Mouse (Mus musculus) thymus, adult 18-20 months (tissue): ENCODE data around the gene Ypel1.

Experiments
- DNase-seq, 2 experiments: peaks; one replicate each; pipeline ENCODE4 v3.0.0; 2022; ENCODE audit warnings: mixed read lengths in 2 of 2

Gene Ypel1

DNA sequence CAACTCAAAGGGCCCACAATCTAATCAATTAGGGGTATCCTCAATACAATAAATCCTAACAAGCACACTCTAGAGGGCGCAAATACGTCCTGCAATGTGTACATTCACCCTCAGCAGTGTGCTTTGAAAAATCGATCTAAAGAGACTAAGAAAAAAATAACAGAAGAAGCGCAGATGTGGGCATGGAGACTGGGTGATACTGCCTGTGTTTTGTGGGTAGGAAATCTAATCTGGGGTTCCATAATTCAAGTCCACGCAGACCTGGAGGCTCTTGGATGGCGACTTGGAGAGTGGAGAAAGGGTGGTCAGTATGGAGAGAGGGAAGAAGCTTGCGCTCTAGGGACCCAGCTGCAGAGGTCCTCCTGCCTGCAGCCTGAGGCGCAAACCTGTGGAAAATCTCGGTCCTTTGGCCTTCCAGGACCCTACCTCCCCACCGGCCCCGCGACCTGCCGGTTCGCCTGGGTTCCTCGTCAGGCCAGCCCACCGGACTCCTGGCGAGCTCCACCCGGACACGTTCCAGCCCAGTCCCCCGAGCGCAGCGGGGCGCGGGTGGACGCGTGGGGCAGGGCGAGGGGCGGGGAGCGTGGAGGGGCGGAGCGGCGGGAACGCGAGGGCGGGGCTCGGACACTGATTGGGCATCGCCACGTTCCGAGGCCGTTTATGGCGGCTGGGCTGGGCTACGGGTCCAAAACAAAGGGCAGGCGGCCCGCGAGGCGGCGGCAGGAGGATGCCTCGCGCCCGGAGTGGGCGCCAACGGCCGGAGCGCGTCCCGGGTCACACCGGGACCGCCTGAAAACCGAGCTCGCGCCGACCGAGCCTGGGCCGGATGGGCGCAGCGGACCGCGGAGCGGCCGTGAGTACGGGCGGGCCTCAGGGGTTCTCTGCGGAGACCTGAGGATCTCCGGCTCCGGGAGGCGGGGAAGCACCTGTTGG, at the start of gene Ypel1:
Gene Ypel1, plus strand, starts transcription at position 186 of the 933 bp plus-strand sequence.
- DNase-seq: peak; percentile 63 to 65

DNA sequence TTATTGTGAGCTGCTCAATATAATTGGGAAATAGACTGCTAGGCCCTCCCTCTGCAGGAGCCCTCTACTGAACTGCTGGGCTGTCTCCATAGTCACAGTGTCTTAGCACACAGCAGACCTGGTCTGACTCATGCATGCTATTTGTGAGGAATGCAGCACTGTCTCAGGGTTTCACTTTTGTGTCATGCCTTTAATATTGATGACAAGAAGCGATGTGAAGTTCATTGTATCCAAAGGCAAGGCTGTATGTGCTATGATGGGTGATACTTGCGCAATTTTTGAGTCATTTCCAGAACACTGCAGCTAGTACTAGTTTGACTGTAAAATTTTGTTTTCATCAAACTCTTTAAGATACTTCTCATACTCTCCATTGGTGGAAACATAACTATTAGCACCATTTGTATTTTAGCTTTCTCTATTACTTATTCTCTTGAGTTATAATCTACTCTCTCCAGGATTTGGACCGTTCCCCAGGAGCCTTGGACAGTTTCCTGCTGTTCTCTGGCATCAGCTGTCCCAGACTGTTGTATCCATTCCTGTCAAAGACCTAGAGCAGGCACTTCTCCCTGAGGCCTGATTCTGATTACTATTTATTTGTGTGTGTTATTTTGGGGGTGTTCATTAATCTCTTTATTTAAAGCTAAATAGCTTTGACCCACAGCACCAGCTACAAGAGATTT, 44.9 kb upstream of the Ypel1 start:
- DNase-seq: no peak

DNA sequence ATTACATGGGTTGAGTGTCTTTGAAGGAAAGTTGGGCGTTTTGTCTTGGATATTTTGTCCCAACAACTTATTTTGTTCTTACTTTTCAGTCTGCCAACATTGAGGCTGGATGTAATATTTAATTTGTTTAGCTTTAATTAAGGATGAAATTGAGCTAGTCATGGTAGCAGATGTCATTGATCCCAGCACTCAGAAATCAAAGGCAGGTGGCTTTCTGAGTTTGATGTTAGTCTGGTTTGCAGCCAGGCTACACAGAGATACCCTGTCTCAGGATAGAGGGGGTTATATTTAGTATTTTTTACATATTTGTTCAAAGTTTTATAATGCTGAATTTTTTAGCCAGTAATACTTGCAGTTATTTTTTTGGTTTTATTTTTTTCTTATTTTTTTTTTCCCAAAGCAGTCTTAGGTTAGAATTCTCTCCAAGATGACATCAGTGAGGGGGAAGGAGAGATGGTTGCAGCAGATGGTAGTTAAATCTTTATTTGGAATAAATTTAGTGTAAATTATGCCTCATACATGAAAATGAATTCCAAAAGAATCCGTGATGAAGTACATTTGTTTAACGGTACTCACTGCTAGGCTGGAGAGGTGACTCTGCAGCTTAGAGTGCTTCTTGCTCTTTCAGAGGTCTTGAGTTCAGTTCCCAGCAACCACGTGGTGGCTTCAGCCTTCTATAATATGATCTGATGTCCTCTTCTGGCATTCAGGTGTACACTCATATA, 39.4 kb upstream of the Ypel1 start:
- DNase-seq: no peak

DNA sequence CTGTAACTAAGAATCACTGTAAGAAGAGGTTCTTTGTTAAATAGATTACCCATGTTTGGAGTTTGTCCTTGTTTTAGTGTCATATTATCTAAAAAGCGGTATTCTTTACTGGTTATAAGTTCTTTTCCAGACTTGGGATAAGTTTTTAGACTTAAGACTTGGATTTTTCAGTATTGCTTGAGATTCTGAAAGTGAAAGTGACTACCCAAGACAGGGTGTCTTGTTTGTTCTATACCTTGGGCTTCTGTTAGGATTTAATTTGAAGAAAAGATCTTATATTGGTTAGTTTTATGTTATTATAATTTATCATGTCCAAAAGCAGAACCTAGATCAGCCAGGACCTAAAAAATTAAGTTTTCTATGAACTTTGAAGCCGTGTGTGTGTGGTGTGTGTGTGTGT, 35.7 kb upstream of the Ypel1 start:
- DNase-seq: no peak

DNA sequence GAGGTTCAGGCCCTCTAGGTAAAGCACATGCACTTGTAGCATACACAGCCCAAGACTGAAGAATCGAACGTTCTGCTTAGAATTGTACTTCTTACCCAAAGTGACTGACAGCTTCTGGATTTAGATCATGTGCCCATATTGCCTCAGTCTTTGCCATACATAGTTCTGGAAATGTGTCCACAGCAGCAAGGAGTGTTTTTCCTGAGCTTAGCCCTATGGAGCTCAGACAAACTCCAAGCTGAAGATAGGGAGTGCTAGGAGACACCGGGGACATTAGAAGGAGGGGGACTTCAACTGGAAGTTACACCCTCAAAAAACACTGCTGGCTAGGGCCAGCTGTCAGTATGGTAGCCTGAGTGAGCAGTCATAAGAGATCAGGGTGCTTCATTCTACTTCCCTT, 28.8 kb upstream of the Ypel1 start:
- no peak for DNase-seq

DNA sequence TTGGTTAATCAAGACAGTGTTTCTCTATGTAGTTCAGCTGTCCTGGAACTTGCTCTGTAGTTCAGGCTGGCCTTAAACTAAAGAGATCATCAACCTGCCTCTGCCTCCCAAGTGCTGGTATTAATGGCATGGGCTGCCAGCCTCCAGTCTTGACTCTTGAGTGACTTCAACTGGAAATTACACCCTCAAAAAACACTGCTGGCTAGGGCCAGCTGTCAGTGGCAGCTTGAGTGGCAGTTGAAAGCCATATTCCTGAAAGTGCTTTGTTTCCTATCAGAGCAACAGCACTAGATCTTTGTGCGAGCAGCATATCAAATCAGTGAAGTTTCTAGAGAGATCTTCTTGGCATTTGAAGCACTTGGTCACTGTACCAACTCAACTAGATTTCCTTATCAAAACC, 28.1 kb upstream of the Ypel1 start:
- DNase-seq: no peak

DNA sequence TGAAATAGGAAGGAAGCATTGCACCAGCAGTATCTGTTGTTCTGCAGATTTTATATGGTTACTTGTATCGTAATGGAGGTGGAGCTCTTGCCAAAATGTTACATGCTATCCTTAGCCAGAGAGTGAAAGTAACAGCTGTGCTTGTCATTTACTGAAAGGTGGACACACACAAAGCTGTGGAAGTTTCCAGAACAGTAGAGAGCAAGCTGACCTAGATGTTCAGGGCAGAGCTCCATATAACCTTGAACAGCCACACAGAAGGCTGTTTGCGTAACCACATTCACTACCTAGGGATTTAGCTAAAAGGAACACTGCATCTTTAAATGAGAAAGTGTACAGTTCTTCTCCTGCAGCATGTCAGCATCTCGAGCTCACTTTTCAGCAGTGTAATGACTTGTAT, 25.2 kb upstream of the Ypel1 start:
- DNase-seq: no peak

DNA sequence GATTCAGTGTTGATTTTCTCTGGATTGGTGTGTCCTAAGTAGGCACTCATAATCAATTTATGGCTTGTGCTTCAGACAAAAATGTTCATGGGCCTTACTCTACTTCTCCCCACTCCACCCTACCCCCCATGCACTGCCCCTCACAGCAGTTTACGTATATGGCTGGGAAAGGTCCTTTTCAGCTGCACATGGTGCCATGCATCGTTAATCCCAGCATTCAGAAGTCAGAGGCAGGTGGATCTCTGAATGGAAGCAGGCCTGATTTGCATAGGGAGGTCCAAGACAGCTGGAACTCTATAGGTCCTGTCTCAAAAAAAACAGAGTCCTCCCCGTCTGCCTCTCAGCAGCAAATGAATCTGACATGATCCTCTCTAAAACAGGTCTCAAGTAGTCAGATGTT, 24.2 kb upstream of the Ypel1 start:
- DNase-seq: no peak

DNA sequence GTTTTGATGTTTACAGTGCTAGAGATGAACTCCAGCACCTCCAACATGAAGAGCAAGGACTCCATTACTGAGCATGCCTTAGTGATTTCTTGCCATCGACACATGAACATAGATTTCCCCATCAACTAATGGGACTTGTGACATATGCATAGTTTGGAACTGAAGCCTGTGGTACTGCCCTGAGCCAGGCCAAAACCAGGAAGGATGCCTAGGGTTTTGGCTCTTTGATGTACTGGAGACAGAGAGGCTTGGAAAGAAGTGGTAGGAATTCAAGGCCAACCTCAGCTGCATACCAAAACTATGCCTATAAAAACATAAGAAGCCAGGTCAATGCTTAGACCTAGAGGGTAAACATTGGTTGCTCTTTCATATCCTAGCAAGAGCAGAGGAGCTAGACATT, 19.6 kb upstream of the Ypel1 start:
- no peak for DNase-seq

DNA sequence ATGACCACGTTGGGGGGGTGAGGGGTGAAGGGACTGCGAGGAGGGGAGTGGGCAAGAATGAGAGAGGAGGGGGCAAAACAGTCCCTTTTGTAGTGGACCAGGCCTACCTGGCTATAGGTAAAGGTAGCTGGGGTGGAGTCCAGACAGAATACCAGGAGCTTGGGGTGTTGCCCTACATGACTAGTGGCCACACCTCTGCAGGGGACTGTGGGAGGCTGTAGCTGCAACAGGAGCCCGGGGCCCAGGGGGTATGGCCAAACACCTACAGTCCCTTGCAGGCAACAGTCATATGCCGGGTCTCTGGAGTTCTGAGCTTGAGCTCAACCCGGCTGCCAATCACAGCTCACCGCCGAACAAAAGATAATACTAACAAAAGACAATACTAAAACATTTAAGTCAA, 17.4 kb upstream of the Ypel1 start:
- DNase-seq: no peak

DNA sequence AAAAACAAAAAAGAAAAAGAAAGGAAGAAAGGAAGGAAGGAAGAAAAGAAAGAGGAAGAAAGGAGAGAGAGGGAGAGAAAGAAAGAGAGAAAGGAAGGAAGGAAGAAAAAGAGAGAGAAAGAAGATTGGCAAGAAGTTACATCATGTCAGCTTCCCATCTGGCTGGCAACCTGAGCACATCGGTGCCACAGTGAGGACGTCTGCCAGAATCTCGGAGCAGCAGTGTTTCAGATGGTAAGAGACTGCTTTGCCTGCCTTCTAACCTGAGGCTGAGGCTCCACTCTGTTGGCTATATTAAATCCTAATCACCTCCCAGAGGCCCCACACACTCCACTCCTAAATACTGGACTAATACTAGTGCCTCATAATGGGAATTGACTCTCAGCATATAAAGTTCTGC, 15.6 kb upstream of the Ypel1 start:
- DNase-seq: no peak

DNA sequence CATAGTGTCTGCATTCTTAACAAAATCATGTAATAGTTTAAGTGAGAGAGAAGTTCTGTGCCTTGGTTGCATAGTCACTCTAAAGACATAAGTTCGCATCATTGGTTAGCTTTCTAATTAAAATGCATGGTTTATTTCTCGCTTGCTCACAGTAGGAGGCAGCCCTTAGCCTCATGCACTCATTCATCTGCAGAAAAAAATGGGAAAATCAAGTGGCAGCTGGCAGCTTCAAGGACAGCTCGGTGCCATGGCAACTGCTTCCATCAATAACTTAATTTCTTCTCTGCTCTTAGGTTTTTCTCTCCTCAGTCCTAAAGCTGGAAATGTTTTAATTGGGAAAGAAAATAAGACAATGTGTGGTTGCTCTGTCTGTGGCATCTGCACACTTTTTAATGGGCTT, 13.9 kb upstream of the Ypel1 start:
- no peak for DNase-seq

DNA sequence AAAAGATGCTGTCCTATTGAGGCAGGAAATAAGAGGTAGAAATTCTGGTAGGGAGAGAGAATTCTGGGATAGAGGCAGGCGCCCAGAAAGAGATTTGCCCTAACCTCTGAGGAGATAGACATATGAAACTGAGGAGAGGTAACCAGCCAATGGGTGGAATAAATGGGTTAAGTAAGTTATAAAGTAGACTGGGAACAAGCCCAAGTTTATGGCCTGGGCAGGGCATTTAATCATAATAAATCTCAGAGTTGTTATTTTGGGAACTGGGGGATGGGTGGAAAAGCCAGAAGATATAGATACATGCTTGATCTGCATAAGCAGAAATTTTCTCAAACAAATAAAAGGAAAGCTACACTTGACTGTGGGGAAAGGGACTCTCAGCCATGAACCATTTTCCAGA, 7.2 kb upstream of the Ypel1 start:
- no peak for DNase-seq

DNA sequence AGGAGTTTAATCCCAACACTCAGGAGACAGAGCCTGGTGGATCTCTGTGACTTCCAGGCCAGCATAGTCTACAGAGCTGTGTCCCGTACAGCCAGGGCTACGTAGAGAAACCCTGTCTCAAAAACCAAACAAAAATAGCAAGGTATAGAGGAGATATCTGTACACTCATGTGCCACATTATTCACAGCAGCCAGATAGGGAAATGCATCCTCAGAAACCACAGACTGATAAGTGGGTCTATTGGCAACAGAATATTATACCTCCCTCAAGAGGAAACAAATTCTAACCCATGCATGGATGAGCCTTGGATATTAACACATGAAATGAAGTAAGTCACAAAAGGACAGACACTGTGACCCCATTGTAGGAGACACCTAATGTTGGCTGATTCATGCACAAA, 1.9 kb upstream of the Ypel1 start:
- DNase-seq: no peak

DNA sequence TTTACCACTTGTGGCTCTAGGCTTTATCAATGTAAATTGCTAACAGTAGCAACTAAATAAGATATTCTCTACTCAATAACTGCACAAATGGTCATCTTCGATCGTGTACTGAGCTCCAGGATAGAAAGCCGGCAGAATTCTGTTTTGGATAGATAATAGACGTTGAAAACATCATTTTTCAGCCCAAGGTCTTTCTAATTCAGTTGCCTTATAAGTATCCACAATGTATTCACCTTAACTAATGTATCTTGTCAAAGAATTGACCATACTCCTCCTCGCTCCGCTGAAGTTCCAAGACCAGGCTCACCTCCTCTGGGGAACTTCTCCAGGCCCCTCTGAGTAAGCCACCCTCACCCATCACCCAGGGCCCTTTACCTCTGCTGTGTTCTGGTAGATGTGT, 1.2 kb downstream of the Ypel1 start:
- DNase-seq: no peak

DNA sequence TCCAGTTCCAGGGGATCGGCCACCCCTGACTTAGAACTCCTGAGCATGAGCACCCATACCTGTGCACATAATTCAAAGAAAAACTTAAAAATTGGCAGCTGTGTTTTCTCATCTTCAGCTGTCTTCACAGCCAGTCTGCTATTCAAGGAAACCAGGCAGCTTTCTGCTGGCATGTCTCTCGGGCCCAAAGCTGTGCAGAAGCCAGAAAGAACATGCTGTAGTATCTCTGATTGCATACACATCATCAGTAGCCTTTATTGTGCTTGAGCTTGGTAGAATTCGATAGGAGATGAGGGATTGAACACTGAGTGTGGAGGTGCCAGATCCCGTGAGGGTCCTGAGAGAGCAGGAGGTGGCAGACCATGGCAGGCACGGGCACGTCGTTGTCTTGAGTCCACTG, 3.5 kb downstream of the Ypel1 start:
- no peak for DNase-seq

DNA sequence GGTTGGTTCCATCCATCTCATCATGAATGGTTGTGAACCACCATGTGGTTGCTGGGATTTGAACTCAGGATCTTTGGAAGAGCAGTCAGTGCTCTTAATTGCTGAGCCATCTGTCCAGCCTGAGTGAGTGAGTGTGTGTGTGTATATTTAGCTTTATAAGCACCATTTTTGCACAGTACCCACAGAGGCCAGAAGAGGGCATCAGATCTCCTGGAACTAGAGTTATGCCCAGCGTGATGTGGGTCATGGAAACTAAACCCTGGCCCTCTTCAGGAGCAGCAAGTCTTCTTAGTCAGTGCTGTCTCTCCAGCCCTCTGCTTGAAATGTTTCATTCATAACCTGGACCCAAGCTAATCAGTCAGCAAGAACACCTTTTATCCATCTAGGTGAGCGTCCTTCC, 6.8 kb downstream of the Ypel1 start:
- no peak for DNase-seq

DNA sequence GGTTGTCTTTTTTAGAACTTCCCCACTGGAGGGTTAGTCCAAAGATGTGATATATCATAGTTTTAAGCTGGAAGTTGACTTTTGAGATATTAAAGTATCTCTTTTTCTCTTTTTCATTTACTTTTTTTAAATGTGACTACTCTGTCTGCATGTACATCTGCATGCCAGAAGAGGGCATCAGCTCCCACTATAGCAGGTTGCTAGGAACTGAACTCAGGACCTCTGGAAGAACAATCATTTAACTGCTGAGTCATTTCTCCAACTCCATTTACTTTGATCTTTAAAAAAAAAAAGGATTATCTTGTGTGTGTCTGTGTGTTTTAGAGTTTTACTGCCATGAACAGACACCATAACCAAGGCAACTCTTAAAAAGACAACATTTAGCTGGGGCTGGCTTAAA, 7.4 kb downstream of the Ypel1 start:
- DNase-seq: no peak

DNA sequence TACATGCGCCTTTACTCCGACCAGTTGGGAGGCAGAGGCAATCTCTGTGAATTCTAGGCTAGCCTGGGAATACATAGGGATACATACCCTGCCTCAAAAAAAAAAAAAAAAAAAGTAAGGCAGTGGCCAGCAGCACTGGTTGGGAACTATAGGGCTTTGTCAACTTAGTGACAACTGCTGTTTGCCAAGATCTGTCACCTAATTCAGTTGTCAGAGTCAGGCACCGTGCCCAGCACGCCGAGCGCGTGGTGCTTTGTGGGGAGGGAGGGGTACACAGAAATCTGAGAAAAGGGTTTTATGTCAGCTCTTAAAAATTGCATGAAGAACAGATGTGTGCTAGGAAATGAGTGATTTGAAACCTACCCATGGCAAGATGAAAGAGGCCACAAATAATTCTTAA, 8.6 kb downstream of the Ypel1 start:
- no peak for DNase-seq

DNA sequence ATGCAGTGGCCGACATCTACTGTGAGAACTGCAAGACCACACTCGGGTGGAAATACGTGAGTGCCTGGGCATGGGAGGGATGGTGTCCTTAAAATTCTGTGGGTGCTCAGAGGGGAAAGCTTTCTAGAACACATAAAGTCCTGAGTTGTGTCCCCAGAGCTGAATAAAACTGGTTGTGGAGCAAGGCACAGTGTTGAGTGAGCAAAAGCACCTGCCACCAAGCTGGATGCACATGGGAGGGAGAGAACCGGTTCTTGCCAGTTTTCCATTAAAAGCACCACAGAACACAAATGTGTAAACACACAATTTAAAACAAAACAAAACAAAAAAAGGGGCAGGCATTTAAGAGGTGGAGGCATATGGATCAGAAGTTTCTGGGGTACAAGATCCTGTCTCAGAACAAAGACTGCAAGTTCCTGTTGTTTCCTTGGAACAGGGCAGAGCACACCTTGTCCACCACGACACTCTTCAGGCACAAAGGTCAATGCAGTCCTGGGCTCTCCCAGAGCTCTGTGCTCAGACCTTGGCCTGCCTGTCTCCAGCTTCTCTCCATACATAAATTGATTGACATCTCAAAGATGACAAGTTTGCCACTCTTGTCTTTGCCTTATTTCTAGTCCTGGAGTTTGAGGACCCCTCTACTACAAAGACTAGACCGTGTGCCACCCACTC, 12.8 kb downstream of the Ypel1 start:
- no peak for DNase-seq

DNA sequence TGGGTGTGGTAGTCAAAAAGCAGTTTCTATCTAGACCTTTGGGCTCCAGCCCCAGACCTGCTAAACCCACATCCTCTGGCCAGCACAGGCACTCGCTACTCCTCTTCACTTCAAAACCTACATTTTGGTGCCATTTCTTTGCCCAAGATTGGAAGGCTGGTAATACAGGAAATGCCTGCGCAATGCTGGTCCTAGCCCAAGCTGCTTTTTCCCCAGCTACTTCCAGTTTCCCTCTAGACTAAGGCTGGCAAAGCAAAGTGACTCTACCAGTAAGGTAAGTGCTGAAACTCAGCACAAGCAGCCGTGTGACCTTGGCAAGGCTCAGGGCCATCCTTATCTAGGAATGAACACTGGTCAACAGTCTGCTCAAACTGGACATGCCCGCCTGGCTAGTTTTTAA, 16.1 kb downstream of the Ypel1 start:
- DNase-seq: no peak

DNA sequence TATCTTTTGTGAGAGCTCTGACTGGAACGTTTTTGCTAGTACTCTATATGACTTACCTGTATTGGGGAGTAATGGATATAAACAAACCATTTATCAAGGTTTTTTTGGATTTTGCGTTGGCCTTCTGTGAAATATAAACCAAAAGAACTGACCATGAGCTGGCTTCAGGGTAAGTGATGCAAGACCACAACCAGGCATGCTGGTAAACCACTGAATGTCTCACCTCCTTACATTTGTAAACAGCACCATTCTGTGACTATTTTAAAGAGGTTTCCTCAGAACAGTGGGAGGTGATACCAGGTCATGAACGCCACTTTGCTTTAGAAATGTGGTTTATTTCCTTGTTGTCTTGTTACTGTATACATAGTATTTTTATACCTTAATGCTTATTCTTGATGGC, 16.7 kb downstream of the Ypel1 start:
- DNase-seq: no peak

DNA sequence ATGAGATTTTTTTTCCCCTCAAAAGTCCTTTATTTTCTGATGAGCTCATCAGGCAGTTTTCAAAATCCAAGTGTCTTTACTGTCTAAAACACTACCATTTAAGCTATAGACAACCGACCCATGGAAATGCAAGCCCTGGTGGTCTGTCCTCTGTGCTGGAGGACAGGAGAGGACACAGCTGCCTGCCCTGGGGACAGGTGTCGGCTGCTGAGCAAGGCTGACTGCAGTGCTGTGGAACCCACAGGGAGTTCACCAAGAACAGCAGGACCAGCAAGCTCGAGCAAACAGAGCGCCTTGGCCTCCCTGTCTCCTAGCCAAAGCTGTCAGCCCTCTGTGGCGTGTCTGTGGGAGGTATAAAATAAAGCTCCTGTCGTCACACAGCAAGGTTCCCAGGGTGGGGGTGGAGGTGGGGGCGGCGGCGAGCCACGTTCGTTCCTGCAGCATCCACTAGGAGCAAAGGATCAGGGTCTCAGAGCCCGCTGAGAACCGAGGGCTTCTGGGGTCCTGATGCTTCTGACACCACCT, 17.2 kb downstream of the Ypel1 start:
- no peak for DNase-seq
